Mouse (Mus musculus): ENCODE measurements at regions not wholly inside any gene's neighbourhood (a gene's known extent, or its start where the extent isn't known, plus 50 kb on each side); places are given as distances from the start of the nearest gene placed in this dataset.
A peak's percentile ranks its signal among the peaks of the same experiment; 100 is the strongest.

DNA sequence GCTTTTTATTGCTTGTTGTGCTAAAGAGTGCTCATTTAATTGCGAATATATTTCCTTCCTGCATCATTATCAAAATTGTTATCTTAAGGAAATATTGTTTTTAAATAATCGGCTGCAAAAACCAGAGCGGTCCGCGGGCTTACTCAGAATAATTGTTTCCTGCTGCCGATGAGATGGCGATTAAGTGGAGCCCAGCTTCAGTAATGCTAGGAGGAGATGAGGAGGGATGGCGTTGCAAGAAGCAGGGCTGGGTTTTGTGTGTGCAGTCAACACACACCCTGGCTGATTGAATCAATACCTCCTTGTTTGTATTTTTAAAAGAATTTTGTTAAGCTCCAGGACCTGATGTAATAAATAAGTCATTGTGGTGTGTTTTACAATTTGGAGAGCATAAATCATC lies 331.2 kb downstream of the Setd4 start:
- Histone ChIP-seq H3K9me3 (no peaks in the 10 kb centered on the region), H3K4me2 (replicated peaks) (peak overlapping the region; percentile 34), H3K27me3 (peaks cover 53% of the 10 kb centered on the region), H3K9ac (no peak overlapping the region), H3K4me1 (peaks cover 19% of the 10 kb centered on the region), H3K27ac (no peak overlapping the region), H3K4me3 (no peak overlapping the region), H3K36me3 (no peaks in the 10 kb centered on the region)
- no peak for ATAC-seq (ENCODE audit: low FRiP score, low read depth)
- 11% methylated on average over 8 of the region's 8 CpGs for WGBS

DNA sequence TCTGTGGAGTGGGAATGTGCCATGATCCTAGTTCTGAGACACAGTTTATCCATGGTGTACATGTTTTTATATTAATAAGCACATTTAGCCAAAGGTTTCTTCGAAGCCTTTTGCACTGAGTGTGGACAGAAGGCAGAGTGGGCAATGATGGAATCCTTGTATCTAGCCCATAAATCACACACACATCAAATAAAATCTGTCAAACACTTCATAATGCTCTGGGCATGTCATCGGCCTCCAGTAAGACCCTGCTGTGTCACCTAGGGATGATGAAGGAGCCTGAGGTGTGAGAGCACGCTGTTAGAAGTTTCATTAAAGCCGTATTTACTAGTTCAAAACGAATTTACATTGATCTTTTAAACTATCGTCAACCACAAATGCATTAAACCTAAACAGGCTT lies 331.7 kb downstream of the Setd4 start:
- Histone ChIP-seq H3K4me3 (no peak overlapping the region), H3K27ac (no peak overlapping the region), H3K27me3 (peaks cover 57% of the 10 kb centered on the region), H3K4me2 (replicated peaks) (peak overlapping the region; percentile 34), H3K36me3 (no peaks in the 10 kb centered on the region), H3K4me1 (peaks cover 15% of the 10 kb centered on the region), H3K9ac (no peak overlapping the region), H3K9me3 (no peaks in the 10 kb centered on the region)
- 13% methylated on average over 6 of the region's 6 CpGs for WGBS
- no peak for ATAC-seq (ENCODE audit: low FRiP score, low read depth)

DNA sequence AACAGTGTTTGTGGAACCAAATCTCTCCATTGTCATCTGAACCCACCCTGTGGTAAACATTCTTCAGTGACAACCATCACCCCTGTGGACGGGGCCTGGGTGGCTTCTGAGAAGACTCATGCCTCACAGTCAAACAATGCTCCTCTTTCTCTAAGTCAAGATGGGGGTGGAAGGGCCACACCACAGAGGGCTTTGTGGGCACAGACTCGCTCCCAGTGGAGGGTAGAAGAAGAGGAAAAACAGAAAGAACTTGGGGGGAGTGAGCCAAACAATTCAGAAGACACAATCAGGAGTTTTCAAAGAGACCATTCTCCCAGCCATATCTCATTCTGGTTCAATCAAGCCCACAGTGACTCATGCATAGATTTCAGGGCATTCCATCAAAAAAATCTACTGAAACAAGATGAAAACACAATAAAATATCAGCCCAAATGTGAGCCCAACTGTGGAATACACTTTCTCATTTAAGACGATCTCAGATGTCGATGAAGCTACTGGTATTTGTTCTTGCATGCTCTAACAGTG lies 339.7 kb downstream of the Setd4 start:
- H3K36me3 ChIP-seq, result no peaks in the 10 kb centered on the region
- H3K9me3 ChIP-seq, result no peaks in the 10 kb centered on the region
- H3K4me2 ChIP-seq (replicated peaks), result no peak overlapping the region
- no peak for ATAC-seq (ENCODE audit: low FRiP score, low read depth)
- H3K4me3 ChIP-seq, result no peak overlapping the region
- H3K27me3 ChIP-seq, result peaks cover 47% of the 10 kb centered on the region
- H3K9ac ChIP-seq, result no peak overlapping the region
- WGBS, result 60% methylated on average over 4 of the region's 4 CpGs
- peaks cover 14% of the 10 kb centered on the region for H3K4me1 ChIP-seq
- H3K27ac ChIP-seq, result no peak overlapping the region

DNA sequence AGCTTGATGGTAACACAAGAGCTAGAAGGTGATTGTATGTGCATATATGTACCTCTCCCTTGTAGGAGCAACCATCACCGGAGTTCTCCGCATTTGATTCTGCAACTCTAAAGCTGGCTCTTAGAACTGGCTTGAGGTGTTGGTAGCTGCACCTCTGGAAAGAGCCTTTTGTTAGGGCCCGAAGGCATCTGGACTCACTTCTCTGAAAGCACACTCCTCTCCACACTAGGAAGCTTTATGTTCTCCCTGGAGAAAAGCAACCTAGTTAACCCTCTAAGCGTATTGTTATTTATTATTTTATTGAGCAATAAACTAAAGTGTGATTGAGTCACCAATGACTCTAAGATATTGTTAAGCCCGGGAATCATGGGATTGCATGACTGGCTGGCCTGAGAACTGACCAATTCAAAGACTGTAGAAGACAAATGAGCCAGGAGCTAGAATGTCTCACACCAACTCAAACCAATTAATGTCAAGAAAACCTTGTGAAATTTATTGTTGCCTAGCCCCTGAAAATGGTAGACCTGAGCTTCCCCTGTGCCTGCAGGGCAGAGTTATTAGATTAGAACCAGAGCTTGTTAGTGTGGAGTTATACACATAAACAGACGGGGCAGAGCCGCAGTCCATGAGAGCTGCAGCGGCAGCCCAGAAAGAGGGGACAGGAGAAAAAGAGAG lies 340.6 kb downstream of the Setd4 start:
- Histone ChIP-seq H3K9ac (no peak overlapping the region), H3K4me1 (peaks cover 14% of the 10 kb centered on the region), H3K27me3 (peaks cover 44% of the 10 kb centered on the region), H3K36me3 (no peaks in the 10 kb centered on the region), H3K4me3 (no peak overlapping the region), H3K4me2 (replicated peaks) (no peak overlapping the region), H3K9me3 (no peaks in the 10 kb centered on the region), H3K27ac (no peak overlapping the region)
- peak; percentile 15; the same call in 1 of the 2 replicates for ATAC-seq (ENCODE audit: low FRiP score, low read depth)
- WGBS, result 16% methylated on average over 8 of the region's 8 CpGs

DNA sequence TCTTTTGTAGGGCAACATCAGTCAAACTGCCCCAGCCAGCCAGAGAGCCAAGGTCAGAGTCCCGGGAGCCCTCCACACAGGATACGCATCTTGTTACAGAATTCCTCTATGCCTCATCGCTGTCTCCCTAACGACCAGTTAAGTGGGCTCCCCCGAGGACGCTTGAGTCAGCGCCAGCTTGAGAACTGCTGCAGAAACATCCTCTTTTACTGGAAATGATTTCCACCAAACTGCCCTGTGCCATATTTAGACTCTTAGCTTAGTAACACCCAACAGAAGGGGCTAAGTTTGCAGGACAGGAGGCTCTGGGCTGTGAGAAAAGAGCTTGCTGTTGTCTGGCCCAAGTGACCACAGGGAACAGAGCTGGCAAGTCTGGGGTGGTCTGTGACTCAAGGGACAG lies 357.0 kb downstream of the Setd4 start:
- Histone ChIP-seq H3K9ac (no peak overlapping the region), H3K9me3 (no peaks in the 10 kb centered on the region), H3K4me3 (no peak overlapping the region), H3K4me1 (0 out of 2 replicates have a peak, but pooled peaks cover 6% of the 10 kb centered on the region), H3K4me2 (replicated peaks) (no peak overlapping the region), H3K36me3 (no peaks in the 10 kb centered on the region), H3K27me3 (no peaks in the 10 kb centered on the region), H3K27ac (no peak overlapping the region)
- no peak for ATAC-seq (ENCODE audit: low FRiP score, low read depth)
- 36% methylated on average over 7 of the region's 7 CpGs for WGBS

DNA sequence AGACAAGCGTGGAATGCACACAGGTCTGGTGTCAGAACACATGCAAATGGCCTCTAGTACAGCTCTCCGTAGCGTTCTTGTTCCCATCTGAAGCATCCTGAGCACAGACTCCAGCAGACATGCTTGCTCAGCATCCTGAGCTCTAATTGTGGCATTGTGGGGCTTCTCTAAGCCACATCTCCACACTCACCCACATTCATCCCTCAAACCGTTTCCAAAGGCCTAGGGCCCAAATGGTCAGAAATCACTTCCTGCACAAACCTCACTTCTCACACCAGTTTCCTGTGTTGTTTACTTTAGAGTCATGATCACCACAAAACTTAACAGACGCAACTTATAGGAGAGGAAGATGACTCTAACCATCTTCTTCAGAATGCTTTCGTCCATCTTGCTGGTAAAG lies 358.1 kb downstream of the Setd4 start:
- no peak overlapping the region for H3K9ac ChIP-seq
- H3K36me3 ChIP-seq, result no peaks in the 10 kb centered on the region
- no peak overlapping the region for H3K4me2 ChIP-seq (replicated peaks)
- H3K27me3 ChIP-seq, result no peaks in the 10 kb centered on the region
- H3K9me3 ChIP-seq, result no peaks in the 10 kb centered on the region
- no peak overlapping the region for H3K27ac ChIP-seq
- ATAC-seq (ENCODE audit: low FRiP score, low read depth), result no peak
- no peak overlapping the region for H3K4me3 ChIP-seq
- H3K4me1 ChIP-seq, result 0 out of 2 replicates have a peak, but pooled peaks cover 6% of the 10 kb centered on the region
- 78% methylated on average over 6 of the region's 6 CpGs for WGBS

DNA sequence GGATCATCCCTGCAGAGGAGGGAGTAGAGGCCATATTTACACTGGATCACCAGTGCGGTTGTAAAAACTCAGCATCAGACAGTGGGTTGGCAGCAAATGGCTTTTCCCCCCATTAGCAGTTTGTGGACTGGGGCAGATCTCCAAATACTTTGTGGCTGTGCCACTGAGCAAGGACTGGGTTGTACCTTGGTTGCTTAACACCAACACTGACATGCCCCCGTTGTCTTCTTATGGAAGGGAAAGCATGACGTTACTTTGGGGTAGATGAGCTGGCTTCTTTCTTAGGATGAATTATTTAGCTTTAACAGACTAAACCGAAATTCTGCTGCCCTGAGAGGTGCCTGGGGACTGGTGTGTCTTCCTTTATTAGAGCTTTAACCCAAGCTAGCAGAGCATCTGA lies 365.0 kb downstream of the Setd4 start:
- no peak overlapping the region for H3K4me3 ChIP-seq
- no peak overlapping the region for H3K4me2 ChIP-seq (replicated peaks)
- H3K36me3 ChIP-seq, result no peaks in the 10 kb centered on the region
- H3K27me3 ChIP-seq, result no peaks in the 10 kb centered on the region
- H3K9me3 ChIP-seq, result no peaks in the 10 kb centered on the region
- no peak for ATAC-seq (ENCODE audit: low FRiP score, low read depth)
- WGBS, result 82% methylated on average over 4 of the region's 4 CpGs
- H3K4me1 ChIP-seq, result 0 out of 2 replicates have a peak, but pooled peaks cover 3% of the 10 kb centered on the region
- H3K9ac ChIP-seq, result no peak overlapping the region
- no peak overlapping the region for H3K27ac ChIP-seq

DNA sequence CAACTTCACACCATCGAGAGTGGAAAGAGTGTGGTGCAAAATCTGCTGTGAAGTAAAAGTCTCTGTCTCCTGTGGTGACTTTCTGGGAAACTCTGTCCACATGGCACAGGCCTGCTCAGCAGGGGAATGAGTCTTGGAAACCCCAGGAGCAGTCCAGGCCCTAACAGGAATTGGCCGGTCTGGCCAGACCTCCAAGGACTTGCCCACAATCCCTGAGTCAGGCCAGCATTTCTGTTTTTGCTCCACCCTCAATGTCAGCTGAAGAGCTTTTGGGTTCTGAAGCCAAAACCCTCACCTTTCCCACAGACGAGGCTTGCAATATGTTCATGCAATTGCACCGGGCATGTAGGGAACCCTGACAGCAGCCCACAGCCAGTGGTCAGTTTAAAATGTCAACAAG lies 365.5 kb downstream of the Setd4 start:
- 77% methylated on average over 4 of the region's 4 CpGs for WGBS

DNA sequence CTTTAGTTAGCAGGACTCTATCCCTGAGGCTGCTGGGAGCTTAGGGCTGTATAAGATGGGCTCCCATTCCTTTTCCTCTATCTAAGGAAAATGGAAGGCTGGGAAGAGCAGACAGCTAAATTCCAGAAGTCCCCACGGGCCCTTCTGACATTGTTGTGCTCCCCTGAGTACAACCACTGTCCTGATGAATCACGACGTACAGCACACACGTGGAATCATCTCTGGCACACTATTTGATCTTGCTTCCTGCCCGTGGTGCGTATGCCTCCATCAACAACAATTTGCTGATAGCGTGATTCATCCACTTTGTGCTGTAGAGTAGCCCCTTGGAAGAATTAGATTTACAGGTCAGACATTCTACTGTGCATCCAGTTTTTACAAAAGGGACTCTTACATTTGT lies 378.2 kb downstream of the Setd4 start:
- Histone ChIP-seq H3K27me3 (no peaks in the 10 kb centered on the region), H3K4me1 (no peaks in the 10 kb centered on the region), H3K4me2 (replicated peaks) (no peak overlapping the region), H3K4me3 (no peak overlapping the region), H3K9me3 (0 out of 2 replicates have a peak, but pooled peaks cover 2% of the 10 kb centered on the region), H3K27ac (no peak overlapping the region), H3K9ac (no peak overlapping the region), H3K36me3 (no peaks in the 10 kb centered on the region)
- no peak for ATAC-seq (ENCODE audit: low FRiP score, low read depth)
- WGBS, result 84% methylated on average over 7 of the region's 7 CpGs

More for the DNA sequence above, 365.5 kb downstream of the Setd4 start:
- no peaks in the 10 kb centered on the region for H3K9me3 ChIP-seq
- 0 out of 2 replicates have a peak, but pooled peaks cover 3% of the 10 kb centered on the region for H3K4me1 ChIP-seq
- no peaks in the 10 kb centered on the region for H3K36me3 ChIP-seq
- no peak overlapping the region for H3K9ac ChIP-seq
- no peak overlapping the region for H3K4me3 ChIP-seq
- H3K27me3 ChIP-seq, result no peaks in the 10 kb centered on the region
- no peak overlapping the region for H3K27ac ChIP-seq
- H3K4me2 ChIP-seq (replicated peaks), result no peak overlapping the region
- no peak for ATAC-seq (ENCODE audit: low FRiP score, low read depth)

DNA sequence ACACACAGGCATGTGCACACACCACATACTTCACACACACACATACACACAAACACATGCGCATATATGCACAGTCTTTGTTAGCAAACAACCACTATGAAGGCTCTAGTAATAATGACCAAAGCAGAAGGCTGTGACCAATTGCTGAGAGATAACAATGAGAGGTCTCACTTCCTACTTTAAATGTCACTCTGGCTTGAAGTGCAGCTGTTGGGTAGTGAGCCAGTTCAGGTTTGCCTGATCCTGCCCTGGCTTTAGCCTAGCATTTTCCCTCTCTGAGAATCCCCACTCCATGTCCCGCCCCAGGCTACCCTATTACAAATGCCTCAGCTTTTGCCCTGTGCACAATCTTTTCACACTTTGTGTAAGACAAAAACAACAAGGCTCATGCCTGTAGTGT lies 378.7 kb downstream of the Setd4 start:
- Histone ChIP-seq H3K9me3 (no peaks in the 10 kb centered on the region), H3K4me1 (no peaks in the 10 kb centered on the region), H3K9ac (no peak overlapping the region), H3K27me3 (no peaks in the 10 kb centered on the region), H3K4me3 (no peak overlapping the region), H3K36me3 (no peaks in the 10 kb centered on the region), H3K4me2 (replicated peaks) (no peak overlapping the region), H3K27ac (no peak overlapping the region)
- 81% methylated on average over 2 of the region's 2 CpGs for WGBS
- no peak for ATAC-seq (ENCODE audit: low FRiP score, low read depth)

DNA sequence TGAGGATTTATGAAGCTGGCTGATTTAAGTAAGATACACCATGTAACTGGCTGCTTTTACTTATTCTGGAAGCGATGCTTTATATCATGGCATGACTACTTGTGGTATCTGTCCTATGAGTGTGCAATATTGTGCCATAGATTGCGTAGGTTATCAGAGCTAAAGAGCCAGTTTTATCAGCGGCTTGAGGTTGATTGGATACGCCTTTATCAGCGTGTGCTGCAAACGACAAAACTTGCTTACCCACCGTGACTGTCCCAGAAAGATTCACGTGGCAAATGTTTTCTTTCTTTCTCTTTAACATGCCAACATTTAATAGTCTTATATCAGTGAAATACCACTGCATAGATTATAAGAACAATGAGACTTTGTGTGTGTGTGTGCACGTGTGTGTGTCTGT lies 384.1 kb downstream of the Setd4 start:
- H3K4me1 ChIP-seq, result no peaks in the 10 kb centered on the region
- no peaks in the 10 kb centered on the region for H3K9me3 ChIP-seq
- H3K4me2 ChIP-seq (replicated peaks), result no peak overlapping the region
- no peak overlapping the region for H3K4me3 ChIP-seq
- no peak for ATAC-seq (ENCODE audit: low FRiP score, low read depth)
- no peak overlapping the region for H3K9ac ChIP-seq
- H3K27ac ChIP-seq, result no peak overlapping the region
- 92% methylated on average over 9 of the region's 9 CpGs for whole genome bisulfite sequencing
- H3K27me3 ChIP-seq, result peaks cover 23% of the 10 kb centered on the region
- H3K36me3 ChIP-seq, result no peaks in the 10 kb centered on the region

DNA sequence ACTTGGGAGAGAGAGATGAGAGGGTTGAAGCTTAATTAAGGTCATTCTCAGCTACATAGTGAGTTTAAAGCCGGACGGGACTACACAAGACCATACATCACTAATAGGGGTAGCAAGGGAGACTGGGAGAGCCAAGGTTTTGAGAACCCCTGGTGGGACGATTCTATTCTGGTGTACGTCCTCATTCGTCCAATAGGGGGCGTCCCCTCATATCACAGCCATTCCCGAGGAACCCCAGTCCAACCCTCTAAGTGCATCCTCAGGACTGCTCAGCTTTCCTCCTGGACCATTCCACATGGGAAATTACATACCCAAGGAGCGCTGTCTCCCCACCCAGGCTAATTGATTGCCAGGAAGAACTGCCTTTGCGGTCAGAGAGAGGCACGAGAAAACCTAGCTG lies 385.5 kb downstream of the Setd4 start:
- no peaks in the 10 kb centered on the region for H3K9me3 ChIP-seq
- no peak overlapping the region for H3K4me3 ChIP-seq
- H3K27me3 ChIP-seq, result peaks cover 23% of the 10 kb centered on the region
- H3K27ac ChIP-seq, result no peak overlapping the region
- no peak overlapping the region for H3K9ac ChIP-seq
- WGBS, result 68% methylated on average over 10 of the region's 10 CpGs
- no peaks in the 10 kb centered on the region for H3K4me1 ChIP-seq
- no peak for ATAC-seq (ENCODE audit: low FRiP score, low read depth)
- no peaks in the 10 kb centered on the region for H3K36me3 ChIP-seq
- no peak overlapping the region for H3K4me2 ChIP-seq (replicated peaks)
